Mouse (Mus musculus) pancreas, adult 10 weeks (tissue): ENCODE results near the gene Olfr975. TPM values are rescaled to one million over a fixed set of nuclear protein-coding genes. Genes with fewer than 3 reads are reported as not detected.

Source experiments
- polyA plus RNA-seq: library from polyadenylated mRNA; stranded (reverse); fragments of 350-450 nt; fragmentation: Illumina TruSeq; extraction: RNeasy Lipid Tissue Mini Kit (QIAGEN cat#74804); gene quantifications from one replicate; pipeline ENCODE4 v1.2.3, GENCODE M21; 2015; ENCODE audit warnings: low read depth, low replicate concordance; ENCODE audit not compliant: insufficient read depth

The Olfr975 gene
- not detected for polyA plus RNA-seq

DNA sequence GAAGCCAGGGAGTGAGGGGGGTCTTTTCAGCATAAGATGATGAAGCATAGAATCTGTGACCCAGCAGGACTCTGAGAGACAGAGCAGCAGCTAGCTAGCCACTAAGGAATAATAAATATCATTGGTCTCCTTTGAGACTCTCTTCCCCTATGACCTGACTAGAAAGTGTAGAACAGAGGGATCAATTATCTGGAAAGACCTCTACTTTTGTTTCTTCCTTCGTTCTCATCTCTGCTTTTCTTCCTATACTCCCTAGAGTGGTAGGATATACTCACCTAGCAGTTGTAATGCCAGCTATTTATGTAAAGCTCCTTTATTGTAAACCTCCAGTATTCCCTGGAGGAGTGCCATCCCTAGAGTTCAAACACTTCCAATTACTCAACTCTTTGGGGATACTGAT lies at the start of gene Olfr975:
Gene Olfr975, minus strand, starts transcription at position 101 of the 400 bp plus-strand sequence.

DNA sequence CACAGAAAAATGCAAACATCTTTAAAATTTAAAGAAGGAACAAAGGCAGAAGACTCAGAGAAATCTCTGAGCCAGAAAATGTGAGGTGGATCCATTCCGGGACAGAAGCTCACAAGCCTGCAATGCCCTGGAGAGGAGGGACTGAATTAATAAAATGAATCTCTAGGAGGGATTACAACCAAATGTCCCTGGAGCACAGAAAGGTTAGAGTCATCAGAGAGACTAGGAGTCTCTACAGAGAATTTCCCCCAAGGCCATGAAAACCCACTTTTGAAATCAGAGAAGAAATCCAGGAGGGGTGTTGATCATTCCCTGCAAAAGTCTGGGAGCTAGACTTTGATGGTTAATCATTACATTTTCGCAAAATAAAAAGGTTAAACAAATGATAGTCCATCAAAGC lies 40.0 kb upstream of the Olfr975 start, which contains the start of gene Olfr978:
Gene Olfr978, plus strand, starts transcription at position 301 of the 400 bp plus-strand sequence.

DNA sequence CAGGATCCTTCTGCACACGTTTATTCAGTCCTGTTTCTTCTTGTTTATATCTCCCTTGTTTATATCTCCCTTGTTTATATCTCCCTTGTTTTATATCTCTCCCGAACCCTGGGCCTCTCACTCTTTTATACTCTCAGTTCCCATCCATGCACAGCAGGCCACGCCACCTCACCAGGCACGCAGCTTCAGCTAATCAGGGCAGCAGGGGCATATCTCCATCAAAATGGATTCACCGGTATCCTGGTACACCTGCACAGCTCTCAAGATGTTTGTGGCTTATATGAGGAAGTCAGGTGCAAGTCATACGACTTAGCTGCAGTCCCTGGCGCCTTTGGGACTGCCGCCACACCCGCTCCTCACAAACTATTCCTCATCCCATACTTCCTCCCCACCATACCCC lies 9.2 kb upstream of the Olfr975 start, which contains the start of gene Olfr976:
Gene Olfr976, minus strand, starts transcription at position 101 of the 400 bp plus-strand sequence.

DNA sequence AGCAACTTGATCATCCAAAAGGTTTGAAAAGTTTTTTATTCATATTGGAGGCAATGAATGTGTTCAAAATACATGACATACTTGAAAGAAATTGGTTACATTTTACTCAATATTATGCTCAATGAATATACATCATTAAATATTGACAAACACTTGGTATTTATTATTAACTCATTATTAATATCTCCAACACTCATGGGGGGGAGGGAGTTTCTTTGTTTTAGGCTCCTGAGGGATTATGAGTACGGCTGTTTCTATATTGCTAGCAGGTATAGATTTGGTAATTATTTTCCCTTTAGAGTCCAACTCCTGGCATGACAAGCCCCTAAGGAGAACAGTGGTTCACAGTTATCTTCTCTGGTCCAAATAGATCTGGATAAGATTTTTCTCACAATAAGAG lies 14.6 kb downstream of the Olfr975 start, which contains the start of gene Olfr974:
Gene Olfr974, plus strand, starts transcription at position 301 of the 400 bp plus-strand sequence.

DNA sequence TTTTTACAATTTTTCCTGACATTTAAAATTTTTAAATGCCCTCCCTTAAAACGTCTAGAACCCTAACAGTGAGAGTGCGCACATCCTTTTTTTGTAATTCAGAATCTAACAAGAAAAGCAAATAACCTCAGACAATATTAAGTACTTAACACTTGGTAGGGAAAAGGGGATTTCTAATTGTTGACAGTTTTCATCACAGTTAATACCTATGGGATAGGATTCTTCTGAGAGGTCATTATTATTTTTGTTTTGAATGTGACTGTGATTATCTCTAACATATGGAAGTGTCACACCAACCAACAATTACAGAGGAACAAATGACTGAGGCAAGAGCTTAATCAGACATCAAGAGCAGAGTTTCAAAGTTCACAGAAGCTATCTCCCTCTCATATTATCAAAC lies 44.8 kb downstream of the Olfr975 start, which contains the start of gene Olfr229:
Gene Olfr229, plus strand, starts transcription at position 301 of the 400 bp plus-strand sequence.

Other genes starting within 250 kb of the Olfr975 start
- not detected for gene Olfr149, start 244.9 kb downstream of the Olfr975 start, polyA plus RNA-seq
- not detected for gene Olfr965, start 240.7 kb downstream of the Olfr975 start, polyA plus RNA-seq
- gene Olfr150, start 221.1 kb downstream of the Olfr975 start, polyA plus RNA-seq, result not detected
- not detected for gene Olfr967, start 205.8 kb downstream of the Olfr975 start, polyA plus RNA-seq
- gene Olfr968, start 168.8 kb downstream of the Olfr975 start, polyA plus RNA-seq, result not detected
- gene Olfr969, start 161.1 kb downstream of the Olfr975 start, polyA plus RNA-seq, result not detected
- not detected for gene Olfr970, start 143.2 kb downstream of the Olfr975 start, polyA plus RNA-seq
- gene Olfr971, start 115.2 kb downstream of the Olfr975 start, polyA plus RNA-seq, result not detected
- not detected for gene Olfr972, start 85.6 kb downstream of the Olfr975 start, polyA plus RNA-seq
- not detected for gene Olfr229, start 44.7 kb downstream of the Olfr975 start, polyA plus RNA-seq
- not detected for gene Olfr974, start 14.5 kb downstream of the Olfr975 start, polyA plus RNA-seq
- gene Olfr976, start 9.1 kb upstream of the Olfr975 start, polyA plus RNA-seq, result not detected
- gene Olfr978, start 40.1 kb upstream of the Olfr975 start, polyA plus RNA-seq, result not detected
- not detected for gene Olfr979, start 51.4 kb upstream of the Olfr975 start, polyA plus RNA-seq
- not detected for gene Olfr980, start 57.5 kb upstream of the Olfr975 start, polyA plus RNA-seq
- gene Olfr981, start 69.4 kb upstream of the Olfr975 start, polyA plus RNA-seq, result not detected
- not detected for gene Olfr982, start 121.8 kb upstream of the Olfr975 start, polyA plus RNA-seq
- not detected for gene Olfr983, start 141.5 kb upstream of the Olfr975 start, polyA plus RNA-seq
- gene Olfr984, start 162.2 kb upstream of the Olfr975 start, polyA plus RNA-seq, result not detected
- gene Olfr985, start 178.1 kb upstream of the Olfr975 start, polyA plus RNA-seq, result not detected
- gene Tmem225, start 196.1 kb upstream of the Olfr975 start, polyA plus RNA-seq, result not detected
- not detected for gene Olfr986, start 228.9 kb upstream of the Olfr975 start, polyA plus RNA-seq
- 1.3 TPM for gene Zfp202, start 240.3 kb upstream of the Olfr975 start, polyA plus RNA-seq